Mouse (Mus musculus): Measurements from ENCODE around the gene Clic3. TPM values are rescaled to one million over a fixed set of nuclear protein-coding genes. Genes with fewer than 3 reads are reported as not detected.
A peak's percentile ranks its signal among the peaks of the same experiment; 100 is the strongest.

Gene Clic3
- polyA plus RNA-seq, 1 experiment from 2014 or later: 2.5 TPM

DNA sequence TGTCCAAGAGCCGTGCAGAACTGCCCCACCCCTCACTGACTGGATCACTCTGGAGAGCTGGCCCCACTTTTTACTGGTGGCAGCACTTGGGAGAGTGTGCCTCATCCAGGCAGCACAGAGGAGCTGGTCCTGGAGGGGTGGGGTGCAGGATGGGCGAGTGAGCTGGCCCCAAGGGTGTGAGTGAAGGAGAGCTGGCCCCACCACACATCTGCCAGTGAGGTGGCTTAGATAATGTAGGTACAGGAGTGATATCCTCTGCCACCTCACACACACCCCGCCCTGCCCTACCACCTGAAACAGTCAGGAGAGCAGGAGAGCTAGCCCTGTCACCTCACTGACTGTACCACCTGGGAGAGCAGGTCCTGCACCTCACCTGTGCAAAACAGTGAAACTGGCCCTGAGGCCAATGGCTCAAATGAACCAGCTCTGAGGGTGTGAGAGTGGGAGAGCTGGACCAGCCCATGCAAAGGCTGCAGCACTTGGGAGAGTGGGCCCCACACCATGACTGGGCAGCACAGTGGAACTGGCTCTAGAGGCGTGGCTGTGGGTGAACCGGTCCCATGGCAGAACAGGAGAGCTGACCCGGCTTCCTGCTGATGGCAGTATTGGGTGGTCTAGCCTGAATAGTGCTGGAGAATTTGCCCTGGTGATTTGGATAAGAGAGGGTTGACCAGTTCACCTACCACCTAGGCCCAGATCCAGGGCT lies 31.5 kb downstream of the Clic3 start:
- Histone ChIP-seq H3K4me3 (no peak overlapping the region), H3K4me2 (no peak overlapping the region), H3K4me1 (no peaks in the 10 kb centered on the region), H3K9me3 (no peaks in the 10 kb centered on the region), H3K27ac (replicated peaks) (no peak overlapping the region), H3K36me3 (no peaks in the 10 kb centered on the region), H3K27me3 (replicated peaks) (peaks cover 17% of the 10 kb centered on the region), H3K9ac (no peak overlapping the region)
- WGBS: 63% methylated on average over 6 of the region's 6 CpGs
- ATAC-seq (ENCODE audit: extremely low read depth, insufficient number of reproducible peaks, low FRiP score, low TSS enrichment): no peak

DNA sequence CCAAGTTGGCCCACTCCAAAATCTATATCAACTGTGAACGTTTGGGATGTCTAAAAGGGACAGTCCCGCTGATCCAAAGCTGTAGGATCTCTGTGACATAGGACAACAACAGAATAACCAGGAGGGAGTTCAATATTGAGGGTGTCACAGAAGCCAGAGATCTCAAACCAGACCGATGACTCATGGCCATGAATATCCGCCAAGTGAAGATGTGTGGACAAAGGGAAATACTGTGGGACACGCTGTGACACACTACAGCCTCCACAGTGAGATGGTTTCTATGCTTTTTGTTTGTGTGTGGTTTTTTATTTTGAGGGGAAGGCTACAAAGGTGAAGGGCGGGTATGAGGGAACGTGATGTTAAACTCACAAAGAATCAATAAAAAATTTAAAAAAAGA lies 32.0 kb downstream of the Clic3 start:
- H3K27ac ChIP-seq (replicated peaks): no peak overlapping the region
- H3K27me3 ChIP-seq (replicated peaks): peaks cover 17% of the 10 kb centered on the region
- WGBS: 60% methylated on average over 7 of the region's 7 CpGs
- H3K4me2 ChIP-seq: no peak overlapping the region
- H3K4me1 ChIP-seq: no peaks in the 10 kb centered on the region
- H3K36me3 ChIP-seq: no peaks in the 10 kb centered on the region
- no peaks in the 10 kb centered on the region for H3K9me3 ChIP-seq
- H3K9ac ChIP-seq: no peak overlapping the region
- H3K4me3 ChIP-seq: no peak overlapping the region
- ATAC-seq (ENCODE audit: extremely low read depth, insufficient number of reproducible peaks, low FRiP score, low TSS enrichment): no peak

DNA sequence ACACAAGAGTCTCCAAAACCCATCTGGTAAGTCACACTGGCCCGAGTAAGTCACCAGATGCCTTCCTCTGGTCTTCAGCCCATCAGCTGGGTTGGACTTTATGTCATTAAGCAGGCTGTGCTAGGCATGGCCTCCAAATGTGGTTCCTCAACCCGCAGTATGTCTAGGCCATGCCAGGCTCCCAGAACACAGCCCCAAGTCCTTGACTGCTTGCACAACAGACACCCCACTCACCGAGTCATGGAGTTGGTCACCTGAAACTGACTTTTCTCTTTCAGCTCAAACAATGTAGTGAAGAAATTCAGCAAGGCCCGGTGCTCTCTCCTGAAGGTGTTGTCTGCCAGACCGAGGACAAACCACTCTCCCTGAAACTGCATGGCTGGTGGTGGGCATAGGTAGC lies 36.4 kb downstream of the Clic3 start:
- no peak for ATAC-seq (ENCODE audit: extremely low read depth, insufficient number of reproducible peaks, low FRiP score, low TSS enrichment)
- H3K36me3 ChIP-seq: no peaks in the 10 kb centered on the region
- WGBS: 70% methylated on average over 5 of the region's 5 CpGs
- no peaks in the 10 kb centered on the region for H3K9me3 ChIP-seq
- H3K4me2 ChIP-seq: no peak overlapping the region
- no peak overlapping the region for H3K9ac ChIP-seq
- 0 out of 2 replicates have a peak, but pooled peaks cover 3% of the 10 kb centered on the region for H3K27me3 ChIP-seq (replicated peaks)
- no peak overlapping the region for H3K27ac ChIP-seq (replicated peaks)
- H3K4me3 ChIP-seq: no peak overlapping the region
- peaks cover 5% of the 10 kb centered on the region; the same call in 1 of the 2 replicates for H3K4me1 ChIP-seq

DNA sequence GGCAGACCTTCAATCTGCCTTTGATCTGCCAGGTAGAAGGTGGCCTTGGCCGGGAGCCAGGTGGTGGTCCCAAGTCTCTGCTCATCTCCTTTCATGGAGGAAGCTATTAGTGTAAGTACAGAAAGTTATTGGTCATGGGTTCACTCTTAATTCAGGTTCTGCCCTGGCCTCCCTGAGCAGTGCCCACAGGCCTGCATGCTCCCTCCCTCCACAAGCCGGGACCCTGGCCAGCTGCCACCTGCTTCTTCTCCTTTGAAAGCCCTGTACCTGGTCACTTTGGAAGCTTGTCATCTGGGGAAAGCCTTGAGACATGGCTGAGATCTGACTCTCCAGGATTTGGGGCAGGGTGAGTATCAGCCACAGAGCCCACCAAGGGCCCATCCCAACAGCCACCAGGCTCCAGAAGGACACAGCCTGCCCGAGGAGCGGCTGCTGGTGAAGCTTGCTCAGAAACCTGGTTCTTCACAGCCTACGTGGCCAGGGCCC lies 36.9 kb downstream of the Clic3 start, which contains the start of gene Lcn12:
Gene Lcn12, minus strand, starts transcription at position 436 of the 486 bp plus-strand sequence.
- peaks cover 8% of the 10 kb centered on the region; the same call in 1 of the 2 replicates for H3K4me1 ChIP-seq
- no peaks in the 10 kb centered on the region for H3K36me3 ChIP-seq
- no peaks in the 10 kb centered on the region for H3K27me3 ChIP-seq (replicated peaks)
- H3K9me3 ChIP-seq: no peaks in the 10 kb centered on the region
- no peak within 1 kb of the TSS for H3K4me3 ChIP-seq
- H3K9ac ChIP-seq: no peak within 1 kb of the TSS
- 68% methylated on average over 5 of the region's 5 CpGs for WGBS
- no peak within 1 kb of the TSS for H3K27ac ChIP-seq (replicated peaks)
- H3K4me2 ChIP-seq: no peak within 1 kb of the TSS
- ATAC-seq (ENCODE audit: extremely low read depth, insufficient number of reproducible peaks, low FRiP score, low TSS enrichment): no peak

DNA sequence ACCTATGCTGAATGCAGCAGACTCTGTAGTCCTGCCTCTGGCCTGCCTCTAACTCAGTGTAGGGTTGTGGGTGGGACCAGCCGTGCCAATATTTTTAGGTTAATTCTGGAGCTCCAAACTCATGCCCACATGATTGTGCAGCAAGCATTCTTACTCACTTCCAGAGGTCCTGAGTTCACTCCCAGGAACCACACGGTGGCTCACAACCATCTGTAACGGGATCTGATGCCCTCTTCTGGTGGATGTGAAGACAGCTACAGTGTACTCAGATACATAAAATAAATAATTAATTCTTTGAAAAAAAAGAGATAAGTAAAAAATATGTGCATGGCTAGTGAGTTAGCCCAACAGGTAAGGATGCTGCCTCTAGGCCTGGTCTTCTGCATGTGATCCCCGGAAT lies 39.8 kb downstream of the Clic3 start:
- Histone ChIP-seq H3K4me1 (peaks cover 17% of the 10 kb centered on the region), H3K9ac (no peak overlapping the region), H3K27me3 (replicated peaks) (no peaks in the 10 kb centered on the region), H3K36me3 (no peaks in the 10 kb centered on the region), H3K9me3 (no peaks in the 10 kb centered on the region), H3K4me3 (no peak overlapping the region), H3K27ac (replicated peaks) (no peak overlapping the region), H3K4me2 (no peak overlapping the region)
- WGBS: 38% methylated on average over 4 of the region's 4 CpGs
- no peak for ATAC-seq (ENCODE audit: extremely low read depth, insufficient number of reproducible peaks, low FRiP score, low TSS enrichment)

DNA sequence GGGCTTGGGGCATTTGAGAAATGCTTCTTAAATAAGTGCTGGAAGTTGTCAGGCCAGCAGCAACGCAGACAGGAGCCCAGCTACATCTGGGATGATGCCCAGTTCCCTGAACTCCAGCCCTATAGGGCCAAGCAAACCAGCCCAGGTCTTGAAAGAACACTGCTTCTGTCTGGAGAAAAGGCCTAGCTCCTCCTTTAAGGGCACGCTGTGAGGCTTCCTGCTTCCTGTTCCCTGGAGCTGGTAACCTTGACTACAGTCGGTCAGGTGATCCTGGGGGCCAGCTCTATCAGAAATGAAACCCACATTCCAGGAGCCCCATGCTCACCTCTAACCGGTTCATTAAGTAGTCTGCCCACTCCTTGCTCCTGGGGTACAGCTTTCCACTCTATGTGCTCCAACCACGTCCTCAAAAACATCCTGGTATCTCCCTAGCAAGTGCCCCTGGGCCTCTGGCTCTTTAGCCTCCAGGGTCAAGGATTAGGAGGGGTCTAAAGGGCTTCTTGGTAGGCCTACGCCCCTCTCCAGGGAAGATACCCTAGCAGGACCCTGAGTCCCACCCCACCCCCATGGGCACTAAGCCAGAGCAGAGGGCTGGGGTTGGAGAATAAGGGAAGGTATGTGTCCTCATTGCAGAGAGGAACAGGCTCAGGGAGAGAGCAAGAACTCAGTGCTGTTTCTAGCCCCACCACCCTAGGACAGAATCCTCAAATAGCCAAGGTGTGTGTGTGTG lies 41.4 kb downstream of the Clic3 start:
- Histone ChIP-seq H3K27ac (replicated peaks) (0 out of 2 replicates have a peak overlapping the region, but pooled peaks have one; percentile 1), H3K27me3 (replicated peaks) (no peaks in the 10 kb centered on the region), H3K9me3 (no peaks in the 10 kb centered on the region), H3K9ac (peak overlapping the region; percentile 42; the same call in 1 of the 2 replicates), H3K4me1 (peaks cover 30% of the 10 kb centered on the region), H3K4me3 (no peak overlapping the region), H3K36me3 (peaks cover 8% of the 10 kb centered on the region), H3K4me2 (no peak overlapping the region)
- WGBS: 54% methylated on average over 6 of the region's 6 CpGs
- ATAC-seq (ENCODE audit: extremely low read depth, insufficient number of reproducible peaks, low FRiP score, low TSS enrichment): no peak

DNA sequence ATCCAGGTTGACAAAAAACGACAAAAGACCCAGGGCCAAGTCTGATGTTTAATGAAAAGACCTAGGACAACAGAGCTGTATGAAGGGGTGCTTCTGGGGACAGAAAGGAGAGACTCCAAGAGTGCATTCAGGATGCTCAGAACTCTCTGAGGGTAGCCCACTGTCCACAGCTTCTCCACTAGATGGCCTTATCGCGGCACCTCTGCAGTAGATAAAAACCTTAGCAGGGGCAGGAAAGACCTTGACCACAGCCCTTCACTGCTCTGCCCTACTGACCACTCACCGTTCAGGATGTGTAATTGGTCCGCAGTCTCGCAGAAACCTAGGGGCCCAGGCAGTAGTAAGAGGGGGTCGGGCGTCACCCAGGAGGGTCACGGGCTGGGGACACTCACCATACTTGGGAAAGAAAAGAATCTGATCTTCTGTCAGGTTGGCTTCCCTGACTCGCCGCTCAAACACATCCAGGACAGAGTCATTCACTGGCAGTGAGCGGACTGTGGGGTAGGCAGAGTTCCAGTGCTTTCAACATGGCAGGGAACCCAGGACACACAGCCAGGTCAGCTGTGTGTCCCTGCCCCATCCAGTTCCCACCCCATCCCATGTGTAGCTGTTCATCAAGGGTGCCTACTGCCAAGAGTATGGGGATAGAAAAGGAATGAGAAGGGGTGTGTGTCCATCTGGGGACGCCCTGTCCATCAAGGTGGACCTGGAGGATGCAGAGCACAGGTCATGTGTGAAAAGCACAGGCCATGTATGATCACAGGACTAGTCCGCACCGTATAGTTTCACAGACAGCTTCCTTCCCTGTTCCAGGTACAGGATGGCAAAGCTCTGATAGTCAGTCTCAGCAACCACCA lies 42.2 kb downstream of the Clic3 start:
- H3K4me2 ChIP-seq: no peak overlapping the region
- no peak overlapping the region for H3K4me3 ChIP-seq
- no peak overlapping the region for H3K9ac ChIP-seq
- H3K27me3 ChIP-seq (replicated peaks): no peaks in the 10 kb centered on the region
- peaks cover 17% of the 10 kb centered on the region for H3K36me3 ChIP-seq
- no peak overlapping the region for H3K27ac ChIP-seq (replicated peaks)
- no peaks in the 10 kb centered on the region for H3K9me3 ChIP-seq
- ATAC-seq (ENCODE audit: extremely low read depth, insufficient number of reproducible peaks, low FRiP score, low TSS enrichment): no peak
- 58% methylated on average over 15 of the region's 15 CpGs for WGBS
- peaks cover 30% of the 10 kb centered on the region for H3K4me1 ChIP-seq

DNA sequence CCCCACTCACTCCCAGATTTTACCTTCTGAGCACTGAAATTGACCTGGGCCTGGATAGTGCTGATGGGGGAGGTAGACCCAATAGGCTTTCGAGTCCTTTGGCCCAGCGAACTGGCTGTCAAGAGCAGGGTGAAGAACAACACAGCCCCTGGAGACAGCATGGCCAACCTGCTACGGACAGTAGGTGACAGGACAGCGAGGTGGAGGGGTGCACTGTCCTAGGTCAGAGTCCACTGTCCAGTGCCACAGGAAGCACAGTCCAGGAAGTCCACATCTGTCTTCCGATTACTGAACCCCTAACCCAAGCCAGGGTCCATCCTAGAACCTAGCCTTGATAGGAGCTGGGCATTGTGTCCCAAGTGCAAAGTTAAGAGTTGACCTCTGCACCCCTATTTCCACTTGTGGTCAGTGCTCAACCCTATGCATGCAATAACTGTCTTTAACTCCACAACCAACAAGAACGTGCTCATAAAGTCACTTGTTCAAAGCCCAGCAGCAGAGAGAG lies 43.5 kb downstream of the Clic3 start:
- Histone ChIP-seq H3K27ac (replicated peaks) (peak overlapping the region; percentile 54; the same call in 1 of the 2 replicates), H3K4me2 (peak overlapping the region; percentile 96), H3K9ac (peak overlapping the region; percentile 95), H3K9me3 (no peaks in the 10 kb centered on the region), H3K4me1 (peaks cover 30% of the 10 kb centered on the region), H3K27me3 (replicated peaks) (no peaks in the 10 kb centered on the region), H3K4me3 (peak overlapping the region; percentile 79), H3K36me3 (peaks cover 29% of the 10 kb centered on the region)
- 58% methylated on average over 6 of the region's 6 CpGs for WGBS
- no peak for ATAC-seq (ENCODE audit: extremely low read depth, insufficient number of reproducible peaks, low FRiP score, low TSS enrichment)

DNA sequence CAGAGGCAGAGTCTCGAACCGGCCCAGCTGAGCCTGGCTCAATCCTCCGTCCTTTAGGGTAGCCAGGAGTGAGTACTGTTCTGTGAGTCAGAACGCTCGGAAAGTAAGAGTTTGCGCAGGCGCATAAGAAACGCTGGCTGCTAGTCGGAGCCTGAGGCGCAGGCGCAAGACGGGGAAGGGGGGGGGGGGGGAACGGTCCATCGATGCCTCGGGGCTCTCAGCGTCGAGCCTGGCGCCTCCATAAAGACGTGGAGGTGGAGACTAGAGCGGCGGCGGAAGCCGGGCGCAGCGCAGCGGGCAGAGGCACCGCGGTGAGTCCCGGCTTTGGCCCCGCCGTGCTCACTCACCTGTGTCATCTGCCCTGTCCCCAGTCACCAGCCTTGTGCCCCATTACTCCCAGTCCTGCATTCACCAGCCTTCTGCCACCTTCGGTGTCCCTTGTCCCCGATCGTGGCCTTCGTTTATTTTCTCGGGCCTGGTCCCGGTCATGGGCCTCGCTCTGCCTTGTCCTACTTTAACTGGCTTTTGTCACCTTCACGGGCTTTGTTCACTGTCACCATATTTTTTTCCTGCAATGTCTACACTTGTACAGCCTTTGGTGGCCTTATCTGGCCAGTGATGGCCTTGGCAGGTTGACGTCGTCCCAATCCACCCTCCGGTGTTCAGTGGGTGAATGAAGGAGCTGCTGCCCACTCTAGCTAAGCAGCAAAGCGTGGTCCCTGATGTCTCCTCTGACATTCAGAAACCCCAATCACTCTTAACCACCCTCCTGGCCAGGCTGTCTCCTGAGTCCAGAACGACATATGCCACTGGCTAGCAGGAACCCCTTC lies 44.2 kb downstream of the Clic3 start, which contains the start of gene Fbxw5:
Gene Fbxw5, plus strand, starts transcription at position 175 of the 830 bp plus-strand sequence.
- Histone ChIP-seq H3K36me3 (peaks cover 36% of the 10 kb centered on the region), H3K9me3 (no peaks in the 10 kb centered on the region), H3K27ac (replicated peaks) (peak within 1 kb of the TSS; percentile 70), H3K9ac (peak within 1 kb of the TSS; percentile 95), H3K27me3 (replicated peaks) (no peaks in the 10 kb centered on the region), H3K4me3 (peak within 1 kb of the TSS; percentile 79), H3K4me1 (peaks cover 30% of the 10 kb centered on the region), H3K4me2 (peak within 1 kb of the TSS; percentile 96)
- ATAC-seq (ENCODE audit: extremely low read depth, insufficient number of reproducible peaks, low FRiP score, low TSS enrichment): peak; percentile 70
- whole genome bisulfite sequencing: 2% methylated on average over 31 of the region's 44 CpGs
